Mouse (Mus musculus) embryonic facial prominence, embryonic 14.5 days (tissue): ENCODE measurements at regions not wholly inside any gene's neighbourhood (a gene's known extent, or its start where the extent isn't known, plus 50 kb on each side); places are given as distances from the start of the nearest gene placed in this dataset.

Experiments
- ATAC-seq: fragments of 200-750 bp; cut with Nextera tagmentation; 2 replicates; pipeline ENCODE4 v1.8.0; 2017; ENCODE audit warnings: low read depth, moderate number of reproducible peaks, moderate TSS enrichment
- DNase-seq: peaks from one replicate; pipeline ENCODE4 v3.0.0-alpha.2; 2015; ENCODE audit warnings: low spot score
- H3K27ac ChIP-seq: fragments of 300-500 bp; sonication (generic); replicated peaks from 2 replicates; pipeline ENCODE4 v1.5.1; 2014; ENCODE audit warnings: low read depth, mild to moderate bottlenecking, low read length, moderate library complexity
- H3K27me3 ChIP-seq: fragments of 300-500 bp; sonication (generic); replicated peaks from 2 replicates; pipeline ENCODE4 v1.6.1; 2014; ENCODE audit warnings: low read length; ENCODE audit not compliant: control insufficient read depth, insufficient read depth
- H3K36me3 ChIP-seq: fragments of 300-500 bp; sonication (generic); 2 replicates; pipeline ENCODE4 v1.6.1; 2014; ENCODE audit warnings: low read length, mixed read lengths; ENCODE audit not compliant: control insufficient read depth, insufficient read depth
- H3K4me1 ChIP-seq: fragments of 300-500 bp; sonication (generic); 2 replicates; pipeline ENCODE4 v1.6.1; 2014; ENCODE audit warnings: antibody characterized with exemption, low read length; ENCODE audit not compliant: control insufficient read depth, insufficient read depth
- H3K4me2 ChIP-seq: fragments of 300-500 bp; sonication (generic); 2 replicates; pipeline ENCODE4 v1.6.1; 2014; ENCODE audit warnings: low read depth, mild to moderate bottlenecking, low read length, moderate library complexity, mixed read lengths
- H3K4me3 ChIP-seq: fragments of 300-500 bp; sonication (generic); 2 replicates; pipeline ENCODE4 v1.5.1; 2014; ENCODE audit warnings: low read depth, mild to moderate bottlenecking, low read length
- H3K9ac ChIP-seq: fragments of 300-500 bp; sonication (generic); 2 replicates; pipeline ENCODE4 v1.6.1; 2014; ENCODE audit warnings: low read depth, mild to moderate bottlenecking, low read length, moderate library complexity, mixed read lengths
- H3K9me3 ChIP-seq: fragments of 300-500 bp; sonication (generic); 2 replicates; pipeline ENCODE4 v1.6.1; 2016; ENCODE audit warnings: low read length; ENCODE audit not compliant: control insufficient read depth
- WGBS: fragments of 180-500 bp; shearing (Covaris S2); extraction: QIAGEN DNeasy Blood & Tissue Kit; methylation state at CpG from one replicate; pipeline ENCODE4 v1.1.7; 2014; 5-methylcytosine and 5-hydroxymethylcytosine counted together

DNA sequence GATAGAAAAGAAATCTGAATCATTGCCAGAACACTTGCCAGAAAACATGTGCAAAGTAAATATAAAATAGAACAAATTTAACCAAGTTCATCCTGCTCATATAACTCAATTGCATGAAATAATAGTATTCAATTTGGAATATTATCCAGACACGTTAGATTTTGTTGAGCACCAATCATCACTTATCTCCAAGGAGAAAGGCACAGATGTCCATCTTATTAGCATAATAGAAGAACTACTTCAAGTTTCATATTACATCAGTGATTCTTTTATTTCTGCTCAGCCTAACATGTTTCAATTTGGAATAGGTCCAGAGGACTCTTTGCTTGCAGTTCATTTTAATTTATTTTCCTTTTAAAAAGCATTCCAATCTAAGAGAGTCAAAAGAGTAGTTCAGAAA, 383.6 kb upstream of the Cypt1 start:
- 63% methylated on average over 1 of the region's 1 CpGs for whole genome bisulfite sequencing
- no peak for ATAC-seq

More for the DNA sequence above, 383.6 kb upstream of the Cypt1 start:
- Histone ChIP-seq H3K9me3 (no peaks in the 10 kb centered on the region), H3K27me3 (no peaks in the 10 kb centered on the region), H3K4me1 (no peaks in the 10 kb centered on the region), H3K9ac (no peak overlapping the region), H3K4me2 (no peak overlapping the region), H3K36me3 (no peaks in the 10 kb centered on the region), H3K27ac (no peak overlapping the region), H3K4me3 (no peak overlapping the region)
- peak; percentile 7 for DNase-seq
